Mouse (Mus musculus) heart, embryonic 15.5 days (tissue): Measurements from ENCODE around the gene Ccr5. TPM values are rescaled to one million over a fixed set of nuclear protein-coding genes. Genes with fewer than 3 reads are reported as not detected.

ENCODE experiments used
- ATAC-seq: fragments of 200-750 bp; cut with Nextera tagmentation; replicated peaks from 2 replicates; pipeline ENCODE4 v1.8.0; 2017; ENCODE audit warnings: low read depth, moderate TSS enrichment; ENCODE audit not compliant: insufficient number of reproducible peaks, insufficient read depth, low FRiP score
- H3K27ac ChIP-seq: fragments of 300-500 bp; sonication (generic); 2 replicates; pipeline ENCODE4 v1.5.1; 2015; ENCODE audit warnings: mild to moderate bottlenecking, inconsistent platforms
- H3K27me3 ChIP-seq: fragments of 300-500 bp; sonication (generic); 2 replicates; pipeline ENCODE4 v1.6.1; 2015; ENCODE audit warnings: inconsistent platforms
- H3K36me3 ChIP-seq: fragments of 300-500 bp; sonication (generic); 2 replicates; pipeline ENCODE4 v1.6.1; 2015; ENCODE audit warnings: mild to moderate bottlenecking, inconsistent platforms
- H3K4me1 ChIP-seq: fragments of 300-500 bp; sonication (generic); replicated peaks from 2 replicates; pipeline ENCODE4 v1.6.1; 2015; ENCODE audit warnings: inconsistent platforms
- H3K4me2 ChIP-seq: fragments of 300-500 bp; sonication (generic); 2 replicates; pipeline ENCODE4 v1.6.1; 2015; ENCODE audit warnings: inconsistent platforms, mild to moderate bottlenecking, moderate library complexity
- H3K4me3 ChIP-seq: fragments of 300-500 bp; sonication (generic); 2 replicates; pipeline ENCODE4 v1.5.1; 2015; ENCODE audit warnings: mild to moderate bottlenecking, inconsistent platforms
- H3K9ac ChIP-seq: fragments of 300-500 bp; sonication (generic); 2 replicates; pipeline ENCODE4 v1.6.1; 2015; ENCODE audit warnings: mild to moderate bottlenecking, inconsistent platforms
- H3K9me3 ChIP-seq: fragments of 300-500 bp; sonication (generic); replicated peaks from 2 replicates; pipeline ENCODE4 v1.6.1; 2016; ENCODE audit warnings: inconsistent platforms
- WGBS: fragments of 180-500 bp; shearing (Covaris S2); methylation state at CpG from one replicate; pipeline ENCODE4 v1.1.7; 2015; ENCODE audit warnings: mixed read lengths; 5-methylcytosine and 5-hydroxymethylcytosine counted together
- polyA plus RNA-seq: library from polyadenylated mRNA; unstranded; fragments of >200 nt; fragmentation: Nextera tagmentation; extraction: Ambion mirVana; gene quantifications from 2 replicates; pipeline ENCODE4 v1.2.1, GENCODE M21; 2015

Gene Ccr5
- polyA plus RNA-seq, 1 experiment from 2014 or later: 1.2 TPM

DNA sequence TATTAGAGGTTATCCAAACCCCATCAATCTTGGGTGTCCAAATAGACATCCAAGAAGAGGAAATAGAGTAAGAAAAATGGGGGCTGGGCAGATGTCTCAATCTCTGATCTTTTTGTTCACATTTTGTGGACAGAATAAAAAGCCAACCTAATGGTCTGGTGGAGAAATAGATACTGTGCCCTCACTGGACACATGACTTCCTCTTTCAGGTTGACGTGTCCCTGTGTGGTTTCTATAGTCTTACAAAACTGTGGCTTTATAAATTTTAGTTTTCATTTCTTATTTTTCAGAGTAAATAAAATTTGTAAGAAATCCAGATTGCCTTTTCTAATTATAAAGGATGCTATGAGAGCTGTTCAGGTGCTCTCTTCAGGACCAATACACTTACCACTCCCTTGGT lies 22.3 kb downstream of the Ccr5 start:
- no peak overlapping the region for H3K27ac ChIP-seq
- H3K27me3 ChIP-seq: no peaks in the 10 kb centered on the region
- H3K9ac ChIP-seq: no peak overlapping the region
- no peak overlapping the region for H3K4me3 ChIP-seq
- no peaks in the 10 kb centered on the region for H3K36me3 ChIP-seq
- H3K4me1 ChIP-seq: no peaks in the 10 kb centered on the region
- 73% methylated on average over 1 of the region's 1 CpGs for WGBS
- no peak for ATAC-seq
- no peak overlapping the region for H3K4me2 ChIP-seq
- no peaks in the 10 kb centered on the region for H3K9me3 ChIP-seq

GRCm38 (mm10) chr9:124146307-124146706 lies 25.0 kb downstream of the Ccr5 start:
- no peak for ATAC-seq
- no peaks in the 10 kb centered on the region for H3K36me3 ChIP-seq
- H3K27ac ChIP-seq: no peak overlapping the region
- no peak overlapping the region for H3K4me2 ChIP-seq
- no peaks in the 10 kb centered on the region for H3K9me3 ChIP-seq
- no peak overlapping the region for H3K9ac ChIP-seq
- no peak overlapping the region for H3K4me3 ChIP-seq
- H3K4me1 ChIP-seq: no peaks in the 10 kb centered on the region
- no peaks in the 10 kb centered on the region for H3K27me3 ChIP-seq

Other genes with a start within 250 kb of the Ccr5 start
- 1.9 TPM in 2 replicates for gene Ccr1, start 152.9 kb upstream of the Ccr5 start, polyA plus RNA-seq
- not detected in 2 replicates for gene Ccr1l1, start 143.1 kb upstream of the Ccr5 start, polyA plus RNA-seq
- gene Ccr3, start 99.6 kb upstream of the Ccr5 start, polyA plus RNA-seq: 0.05 TPM in 1 of 2 replicates, not detected in the other
- 1.9 and 3.1 TPM in 2 replicates for gene Ccr2, start 19.6 kb upstream of the Ccr5 start, polyA plus RNA-seq
- 7.7 and 10.0 TPM in 2 replicates for gene 2010315B03Rik, start 191.2 kb downstream of the Ccr5 start, polyA plus RNA-seq